Mouse (Mus musculus) bone marrow macrophage, adult 2 months (primary cell): Measurements from ENCODE around the gene Cd164l2.

ENCODE experiments used
- CTCF ChIP-seq: IDR thresholded peaks from 2 replicates; pipeline ENCODE4 v1.5.1; 2012; ENCODE audit warnings: low read depth, mild to moderate bottlenecking, low read length, moderate library complexity
- POLR2A ChIP-seq: IDR thresholded peaks from 2 replicates; pipeline ENCODE4 v1.6.1; 2012; ENCODE audit warnings: mild to moderate bottlenecking, low read depth, low read length, borderline replicate concordance

- no peak for TF ChIP-seq POLR2A
- no peak for TF ChIP-seq CTCF
Measured at GRCm38 (mm10) chr4:133243538-133243937, 31.6 kb downstream of the Cd164l2 start.
